In the genomic region with DNA sequence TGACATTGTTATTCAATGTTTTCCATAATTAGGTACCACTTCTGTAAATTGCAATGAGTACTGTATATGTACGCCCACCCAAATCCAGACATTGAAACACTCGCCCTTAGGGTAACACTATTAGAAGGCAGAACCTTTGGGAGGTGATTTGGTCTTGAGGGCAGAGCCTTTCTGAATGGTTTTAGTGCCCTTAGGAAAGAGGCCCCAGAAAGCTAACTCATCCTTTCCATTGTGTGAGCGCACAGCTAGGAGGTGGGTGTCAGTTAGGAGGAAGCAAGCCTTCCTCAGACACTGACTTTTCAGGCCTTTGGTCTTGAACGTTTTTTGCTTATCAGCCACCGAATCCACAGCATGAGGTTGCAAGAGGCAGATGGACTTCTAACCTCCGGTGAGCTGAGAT, we compare ENCODE assay signal across 30 mouse cellular contexts.
"Had no signal": no experiment of that assay in that cellular context is flagged by ENCODE, and none has a peak within 500 bp of the region (broad histone marks: within the 10 kb centered on the region; RNA-seq: fewer than 3 reads in every experiment).

No protein-coding gene starts in this region.

- H3K4me1 ChIP-seq: limb, embryonic 13.5 days; liver, embryonic 12.5 days; liver, embryonic 15.5 days; megakaryocyte, embryonic 14.5 days had no signal

- H3K36me3 ChIP-seq: limb, embryonic 10.5 days; limb, embryonic 12.5 days; limb, embryonic 13.5 days; limb, embryonic 15.5 days; liver, embryonic 12.5 days; liver, embryonic 13.5 days; liver, embryonic 15.5 days; lung, embryonic 15.5 days; midbrain, embryonic 12.5 days; midbrain, embryonic 13.5 days; midbrain, embryonic 15.5 days had no signal

- H3K4me2 ChIP-seq: limb, embryonic 12.5 days; limb, embryonic 13.5 days; limb, embryonic 15.5 days; liver, embryonic 11.5 days; liver, embryonic 12.5 days; liver, embryonic 13.5 days; liver, embryonic 15.5 days; lung, embryonic 14.5 days; lung, embryonic 15.5 days; midbrain, embryonic 12.5 days; midbrain, embryonic 13.5 days; midbrain, embryonic 15.5 days had no signal

- H3K9ac ChIP-seq: limb, embryonic 12.5 days; limb, embryonic 13.5 days; limb, embryonic 15.5 days; liver, embryonic 12.5 days; liver, embryonic 13.5 days; liver, embryonic 14.5 days; liver, embryonic 15.5 days; liver, postnatal 0 days; lung, embryonic 14.5 days; lung, embryonic 15.5 days; midbrain, embryonic 12.5 days; midbrain, embryonic 13.5 days; midbrain, embryonic 15.5 days had no signal

- H3K4me3 ChIP-seq: left cerebral cortex, adult 2 months; limb, embryonic 10.5 days; limb, embryonic 12.5 days; limb, embryonic 13.5 days; limb, embryonic 15.5 days; liver, embryonic 12.5 days; liver, embryonic 13.5 days; liver, embryonic 15.5 days; lung, embryonic 15.5 days; megakaryocyte, embryonic 14.5 days; midbrain, embryonic 12.5 days; midbrain, embryonic 13.5 days; midbrain, embryonic 15.5 days; myocyte had no signal

- H3K27ac ChIP-seq: left cerebral cortex, adult 2 months; limb, embryonic 10.5 days; limb, embryonic 12.5 days; limb, embryonic 13.5 days; limb, embryonic 15.5 days; liver, embryonic 12.5 days; liver, embryonic 13.5 days; liver, embryonic 14.5 days; liver, embryonic 15.5 days; lung, embryonic 15.5 days; macrophage; midbrain, embryonic 12.5 days; midbrain, embryonic 13.5 days; midbrain, embryonic 15.5 days had no signal

- DNase-seq: left cerebral cortex, postnatal 4 days; liver; liver, embryonic 13.5 days; liver, postnatal 0 days; lung, adult 18-20 months; lung, adult 2 months; lung, embryonic 14.5 days; lung, postnatal 10 days; lung, postnatal 14 days; lung, postnatal 36 days; lung, postnatal 4 days; midbrain, embryonic 14.5 days had no signal

- H3K9me3 ChIP-seq: limb, embryonic 10.5 days; limb, embryonic 12.5 days; limb, embryonic 13.5 days; limb, embryonic 15.5 days; liver, embryonic 12.5 days; liver, embryonic 13.5 days; liver, embryonic 15.5 days; lung, embryonic 15.5 days; megakaryocyte, embryonic 14.5 days; midbrain, embryonic 12.5 days; midbrain, embryonic 13.5 days; midbrain, embryonic 15.5 days had no signal

- H3K27me3 ChIP-seq: midbrain, embryonic 15.5 days had no signal

- ATAC-seq: liver, embryonic 12.5 days; liver, postnatal 0 days; lung, postnatal 0 days; midbrain, embryonic 13.5 days; midbrain, embryonic 15.5 days; midbrain, embryonic 16.5 days had no signal
